In the genomic region with DNA sequence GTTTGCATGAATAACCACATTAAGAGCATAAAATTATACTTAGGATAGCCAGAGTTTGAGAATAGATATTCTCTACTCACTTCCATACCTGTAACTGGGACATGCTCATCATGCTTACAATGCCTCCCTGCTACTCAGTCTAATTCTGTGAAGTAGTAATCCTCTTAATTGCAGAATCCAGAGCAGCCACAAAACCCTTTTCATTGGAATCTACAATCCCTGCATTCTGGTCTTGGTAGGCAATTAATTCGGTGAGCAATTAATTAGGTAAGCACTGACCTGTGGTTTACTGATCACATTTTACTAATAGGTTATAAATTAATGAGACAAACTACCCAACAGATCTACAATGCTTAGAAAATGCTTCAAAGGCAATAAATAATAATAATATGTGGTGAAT, we compare ENCODE assay signal across 22 mouse cellular contexts.
DNase-seq lines count a peak whose midpoint lies in the region; ATAC-seq and TF ChIP-seq lines count a peak whose summit lies in the region.
"Had no signal": no experiment of that assay in that cellular context is flagged by ENCODE, and none has a peak within 500 bp of the region (broad histone marks: within the 10 kb centered on the region; RNA-seq: fewer than 3 reads in every experiment).

No protein-coding gene starts in this region.

- no peaks in the 10 kb centered on the region for H3K27me3 ChIP-seq in forebrain, embryonic 11.5 days (ENCODE audit: control insufficient read depth, insufficient read depth, low read length)
- no peaks in the 10 kb centered on the region for H3K27me3 ChIP-seq in forebrain, embryonic 15.5 days
- H3K27me3 ChIP-seq in forebrain, embryonic 14.5 days (replicated peaks; ENCODE audit: control insufficient read depth, insufficient read depth, low read length), result no peaks in the 10 kb centered on the region
- H3K27me3 ChIP-seq in forebrain, embryonic 10.5 days (ENCODE audit: poor library complexity, severe bottlenecking), result no peaks in the 10 kb centered on the region
- no peaks in the 10 kb centered on the region for H3K27me3 ChIP-seq in lung, postnatal 0 days (replicated peaks; ENCODE audit: insufficient read depth, low read length)
- H3K27me3 ChIP-seq: CH12.LX; embryonic facial prominence, embryonic 12.5 days had no signal

- H3K4me1 ChIP-seq in forebrain, embryonic 11.5 days (replicated peaks; ENCODE audit: control insufficient read depth, insufficient read depth, low read length), result no peaks in the 10 kb centered on the region
- no peaks in the 10 kb centered on the region for H3K4me1 ChIP-seq in forebrain, embryonic 15.5 days
- H3K4me1 ChIP-seq in forebrain, embryonic 14.5 days (ENCODE audit: control insufficient read depth, insufficient read depth, low read length), result no peaks in the 10 kb centered on the region
- 0 out of 2 replicates have a peak, but pooled peaks cover 3% of the 10 kb centered on the region for H3K4me1 ChIP-seq in forebrain, embryonic 10.5 days
- H3K4me1 ChIP-seq in lung, postnatal 0 days (ENCODE audit: insufficient read depth, low read depth, low read length), result no peaks in the 10 kb centered on the region
- H3K4me1 ChIP-seq: embryonic facial prominence, embryonic 10.5 days; embryonic facial prominence, embryonic 12.5 days had no signal

- ATAC-seq in forebrain, embryonic 11.5 days (replicated peaks; ENCODE audit: low FRiP score), result peak; percentile 76
- ATAC-seq in forebrain, embryonic 15.5 days (replicated peaks), result no peak
- no peak for ATAC-seq in forebrain, embryonic 14.5 days
- ATAC-seq in lung, postnatal 0 days, result no peak
- ATAC-seq: CD4-positive, CD25-positive, alpha-beta regulatory T cell, adult 4 months; forebrain, postnatal 0 days had no signal

- no peak for DNase-seq in forebrain, embryonic 11.5 days (ENCODE audit: low spot score)
- DNase-seq in forebrain, embryonic 14.5 days (ENCODE audit: low spot score), result peak; percentile 4
- DNase-seq in forebrain, embryonic 10.5 days (ENCODE audit: extremely low spot score, low spot score), result no peak
- peak; percentile 38 for DNase-seq in retina, postnatal 1 day
- DNase-seq in retina, embryonic 14.5 days (ENCODE audit: low spot score), result no peak
- no peak for DNase-seq in lung, postnatal 0 days (ENCODE audit: low spot score)
- DNase-seq: adrenal gland, adult 2 months; adrenal gland, postnatal 10 days; adrenal gland, postnatal 25 days; B cell, adult 2 months; cerebellum, adult 11-12 months; cerebellum, adult 2 months; cerebellum, adult 9-10 months; cerebellum, postnatal 10 days; cerebellum, postnatal 25 days; forebrain, postnatal 0 days had no signal

- no peaks in the 10 kb centered on the region for H3K9me3 ChIP-seq in forebrain, embryonic 11.5 days (ENCODE audit: control insufficient read depth, low read length)
- H3K9me3 ChIP-seq in forebrain, embryonic 15.5 days, result no peaks in the 10 kb centered on the region
- no peaks in the 10 kb centered on the region for H3K9me3 ChIP-seq in forebrain, embryonic 14.5 days (replicated peaks; ENCODE audit: control insufficient read depth, low read length)
- no peaks in the 10 kb centered on the region for H3K9me3 ChIP-seq in forebrain, embryonic 10.5 days
- H3K9me3 ChIP-seq in lung, postnatal 0 days (ENCODE audit: low read length), result no peaks in the 10 kb centered on the region
- H3K9me3 ChIP-seq: embryonic facial prominence, embryonic 10.5 days; embryonic facial prominence, embryonic 12.5 days; G1E had no signal

- no peak overlapping the region for H3K4me3 ChIP-seq in forebrain, embryonic 11.5 days (ENCODE audit: low read depth, low read length)
- H3K4me3 ChIP-seq in forebrain, embryonic 15.5 days, result no peak overlapping the region
- H3K4me3 ChIP-seq in forebrain, embryonic 14.5 days (ENCODE audit: low read depth, low read length), result no peak overlapping the region
- no peak overlapping the region for H3K4me3 ChIP-seq in forebrain, embryonic 10.5 days
- H3K4me3 ChIP-seq in lung, postnatal 0 days (ENCODE audit: low read depth, low read length), result no peak overlapping the region
- H3K4me3 ChIP-seq: embryonic facial prominence, embryonic 10.5 days; embryonic facial prominence, embryonic 12.5 days had no signal

- no peak overlapping the region for H3K4me2 ChIP-seq in forebrain, embryonic 11.5 days (ENCODE audit: low read depth, low read length, severe bottlenecking)
- no peak overlapping the region for H3K4me2 ChIP-seq in forebrain, embryonic 15.5 days (replicated peaks)
- H3K4me2 ChIP-seq in forebrain, embryonic 14.5 days (ENCODE audit: low read length), result no peak overlapping the region
- no peak overlapping the region for H3K4me2 ChIP-seq in lung, postnatal 0 days (replicated peaks; ENCODE audit: low read depth, low read length)
- H3K4me2 ChIP-seq: embryonic facial prominence, embryonic 12.5 days had no signal

- no peak for TF ChIP-seq EP300 in lung, postnatal 0 days (IDR thresholded peaks at IDR 0.05)

- WGBS in forebrain, embryonic 11.5 days, result 45% methylated on average over 1 of the region's 1 CpGs
- WGBS in forebrain, embryonic 15.5 days, result 26% methylated on average over 1 of the region's 1 CpGs
- 27% methylated on average over 1 of the region's 1 CpGs for WGBS in forebrain, embryonic 14.5 days
- WGBS in forebrain, embryonic 10.5 days, result 52% methylated on average over 1 of the region's 1 CpGs
- 86% methylated on average over 1 of the region's 1 CpGs for WGBS in lung, postnatal 0 days

- H3K27ac ChIP-seq in forebrain, embryonic 11.5 days (ENCODE audit: low read depth, low read length), result no peak overlapping the region
- no peak overlapping the region for H3K27ac ChIP-seq in forebrain, embryonic 15.5 days (replicated peaks)
- H3K27ac ChIP-seq in forebrain, embryonic 14.5 days (ENCODE audit: low read depth, low read length), result no peak overlapping the region
- H3K27ac ChIP-seq in forebrain, embryonic 10.5 days, result no peak overlapping the region
- H3K27ac ChIP-seq in lung, postnatal 0 days (ENCODE audit: low read length), result no peak overlapping the region
- H3K27ac ChIP-seq: embryonic facial prominence, embryonic 10.5 days; embryonic facial prominence, embryonic 12.5 days had no signal

- no peaks in the 10 kb centered on the region for H3K36me3 ChIP-seq in forebrain, embryonic 11.5 days (ENCODE audit: control insufficient read depth, insufficient read depth, low read length)
- H3K36me3 ChIP-seq in forebrain, embryonic 15.5 days, result no peaks in the 10 kb centered on the region
- no peaks in the 10 kb centered on the region for H3K36me3 ChIP-seq in forebrain, embryonic 14.5 days (ENCODE audit: control insufficient read depth, insufficient read depth, low read length)
- no peaks in the 10 kb centered on the region for H3K36me3 ChIP-seq in forebrain, embryonic 10.5 days (replicated peaks)
- no peaks in the 10 kb centered on the region for H3K36me3 ChIP-seq in lung, postnatal 0 days (ENCODE audit: insufficient read depth, low read length)
- H3K36me3 ChIP-seq: embryonic facial prominence, embryonic 10.5 days; embryonic facial prominence, embryonic 12.5 days; G1E had no signal

- H3K9ac ChIP-seq in forebrain, embryonic 11.5 days (ENCODE audit: low read length), result no peak overlapping the region
- no peak overlapping the region for H3K9ac ChIP-seq in forebrain, embryonic 15.5 days (replicated peaks)
- no peak overlapping the region for H3K9ac ChIP-seq in forebrain, embryonic 14.5 days (ENCODE audit: low read length)
- H3K9ac ChIP-seq in lung, postnatal 0 days (replicated peaks; ENCODE audit: low read depth), result no peak overlapping the region
- H3K9ac ChIP-seq: embryonic facial prominence, embryonic 12.5 days; forebrain, postnatal 0 days had no signal

- no peak for TF ChIP-seq CTCF in lung, postnatal 0 days (IDR thresholded peaks at IDR 0.05)

Comparison
In these comparisons a context has a peak if more than half of its experiments do, and no peak if none do; other contexts are left out.
1. DNase-seq: peak in forebrain, embryonic 14.5 days (single experiment) and retina, postnatal 1 day (single experiment); none in forebrain, embryonic 11.5 days (single experiment), forebrain, embryonic 10.5 days (single experiment), retina, embryonic 14.5 days (single experiment) and lung, postnatal 0 days (single experiment).